Mouse (Mus musculus) neutrophil, adult 65 days (primary cell): ENCODE measurements around the gene Degs1. TPM values are rescaled to one million over a fixed set of nuclear protein-coding genes. Genes with fewer than 3 reads are reported as not detected.

ENCODE experiments used
- total RNA-seq: library from RNA; stranded (reverse); gene quantifications from 2 replicates; pipeline ENCODE4 v1.2.4, GENCODE M21; 2023

Degs1 gene
- 168 and 202 TPM in 2 replicates for total RNA-seq

GRCm38 (mm10) chr1:182282091-182283075 is at the start of gene Degs1:
Gene Degs1, minus strand, starts transcription at chr1:182282804.

Other genes with a start within 250 kb of the Degs1 start
- 40.9 and 48.4 TPM in 2 replicates for gene Srp9, start 158.1 kb downstream of the Degs1 start, total RNA-seq
- gene Vmn1r1, start 118.3 kb downstream of the Degs1 start, total RNA-seq: not detected in 2 replicates
- gene Fbxo28, start 58.8 kb upstream of the Degs1 start, total RNA-seq: 26.9 and 33.4 TPM in 2 replicates
- 16.6 and 17.0 TPM in 2 replicates for gene Trp53bp2, start 126.4 kb upstream of the Degs1 start, total RNA-seq
- gene Capn2, start 234.8 kb upstream of the Degs1 start, total RNA-seq: 45.0 and 50.6 TPM in 2 replicates